Mouse (Mus musculus) naive thymus-derived CD4-positive, alpha-beta T cell, adult 2 months (primary cell): ENCODE results near the gene Pygo1.

Experiments
- DNase-seq: peaks from one replicate; pipeline ENCODE4 v3.0.0-alpha.2; 2011; ENCODE audit warnings: low read depth

Gene Pygo1

GRCm38 (mm10) chr9:72992576-72992975 is 67.1 kb downstream of the Pygo1 start:
- no peak for DNase-seq

GRCm38 (mm10) chr9:72996167-72996566 is 70.7 kb downstream of the Pygo1 start:
- no peak for DNase-seq

GRCm38 (mm10) chr9:72996806-72997205 is 71.4 kb downstream of the Pygo1 start:
- DNase-seq, result no peak

GRCm38 (mm10) chr9:73000487-73000886 is 75.0 kb downstream of the Pygo1 start:
- peak; percentile 33 for DNase-seq

- no peak for DNase-seq
Measured at GRCm38 (mm10) chr9:73001314-73002011, 76.0 kb downstream of the Pygo1 start.
